Mouse (Mus musculus): ENCODE measurements at regions not wholly inside any gene's neighbourhood (a gene's known extent, or its start where the extent isn't known, plus 50 kb on each side); places are given as distances from the start of the nearest gene placed in this dataset.
A peak's percentile ranks its signal among the peaks of the same experiment; 100 is the strongest.

GRCm38 (mm10) chr3:58231746-58232145 is 182.8 kb upstream of the Tsc22d2 start:
- Histone ChIP-seq H3K9me3 (ENCODE audit: control insufficient read depth, low read length) (no peaks in the 10 kb centered on the region), H3K36me3 (ENCODE audit: control insufficient read depth, insufficient read depth, low read length) (no peaks in the 10 kb centered on the region), H3K4me3 (ENCODE audit: low read depth, low read length) (no peak overlapping the region), H3K4me1 (ENCODE audit: control insufficient read depth, insufficient read depth, low read length) (no peaks in the 10 kb centered on the region), H3K9ac (ENCODE audit: low read length) (no peak overlapping the region), H3K4me2 (ENCODE audit: low read depth) (no peak overlapping the region), H3K27me3 (ENCODE audit: control insufficient read depth, insufficient read depth, low read length) (no peaks in the 10 kb centered on the region), H3K27ac (ENCODE audit: low read depth, low read length) (no peak overlapping the region)
- ATAC-seq (ENCODE audit: insufficient read depth, low FRiP score, low TSS enrichment) (no peak), DNase-seq (ENCODE audit: low spot score) (no peak)
- 75% methylated on average over 2 of the region's 2 CpGs for WGBS

- Histone ChIP-seq H3K27me3 (ENCODE audit: control insufficient read depth, insufficient read depth, low read length) (no peaks in the 10 kb centered on the region), H3K36me3 (ENCODE audit: control insufficient read depth, insufficient read depth, low read length) (no peaks in the 10 kb centered on the region), H3K9me3 (ENCODE audit: control insufficient read depth, low read length) (no peaks in the 10 kb centered on the region), H3K4me1 (ENCODE audit: control insufficient read depth, insufficient read depth, low read length) (no peaks in the 10 kb centered on the region), H3K4me3 (ENCODE audit: low read depth, low read length) (no peak overlapping the region), H3K9ac (ENCODE audit: low read length) (no peak overlapping the region), H3K27ac (ENCODE audit: low read depth, low read length) (no peak overlapping the region), H3K4me2 (ENCODE audit: low read depth) (no peak overlapping the region)
- no peak for ATAC-seq (ENCODE audit: insufficient read depth, low FRiP score, low TSS enrichment)
- WGBS: 78% methylated on average over 2 of the region's 2 CpGs
- DNase-seq (ENCODE audit: low spot score): no peak
Observed at GRCm38 (mm10) chr3:58233296-58233695, 181.2 kb upstream of the Tsc22d2 start.

GRCm38 (mm10) chr3:58234846-58235630 is 179.5 kb upstream of the Tsc22d2 start:
- Histone ChIP-seq H3K9me3 (ENCODE audit: control insufficient read depth, low read length) (no peaks in the 10 kb centered on the region), H3K4me3 (ENCODE audit: low read depth, low read length) (no peak overlapping the region), H3K36me3 (ENCODE audit: control insufficient read depth, insufficient read depth, low read length) (no peaks in the 10 kb centered on the region), H3K27me3 (ENCODE audit: control insufficient read depth, insufficient read depth, low read length) (no peaks in the 10 kb centered on the region), H3K4me1 (ENCODE audit: control insufficient read depth, insufficient read depth, low read length) (no peaks in the 10 kb centered on the region), H3K9ac (ENCODE audit: low read length) (no peak overlapping the region), H3K27ac (ENCODE audit: low read depth, low read length) (no peak overlapping the region), H3K4me2 (ENCODE audit: low read depth) (no peak overlapping the region)
- DNase-seq (ENCODE audit: low spot score) (no peak), ATAC-seq (ENCODE audit: insufficient read depth, low FRiP score, low TSS enrichment) (no peak)
- 91% methylated on average over 6 of the region's 6 CpGs for WGBS

DNA sequence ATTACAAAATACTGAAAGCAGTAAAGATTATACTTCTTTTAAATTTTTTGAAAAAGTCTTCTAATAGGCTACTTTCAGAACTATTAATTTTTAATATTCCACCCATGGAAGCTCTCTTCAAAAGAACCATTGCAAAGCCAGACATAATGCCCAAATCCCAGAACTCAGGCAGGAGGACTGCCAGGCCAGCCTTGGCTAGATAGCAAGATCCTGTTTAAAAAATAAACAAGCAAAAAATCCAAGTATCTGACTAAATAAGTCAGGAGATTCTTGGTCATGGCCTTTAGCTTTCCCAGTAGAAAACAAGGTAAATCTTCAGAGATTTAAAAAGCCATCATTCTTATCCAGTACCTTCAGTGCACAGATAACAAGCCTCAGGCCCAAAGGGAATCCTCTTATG is 176.4 kb upstream of the Tsc22d2 start:
- ATAC-seq (ENCODE audit: insufficient read depth, low FRiP score, low TSS enrichment): no peak
- H3K4me2 ChIP-seq (ENCODE audit: low read depth): no peak overlapping the region
- H3K27ac ChIP-seq (ENCODE audit: low read depth, low read length): no peak overlapping the region
- H3K9ac ChIP-seq (ENCODE audit: low read length): no peak overlapping the region
- no peak overlapping the region for H3K4me3 ChIP-seq (ENCODE audit: low read depth, low read length)
- H3K36me3 ChIP-seq (ENCODE audit: control insufficient read depth, insufficient read depth, low read length): no peaks in the 10 kb centered on the region
- no peak for DNase-seq (ENCODE audit: low spot score)
- H3K27me3 ChIP-seq (ENCODE audit: control insufficient read depth, insufficient read depth, low read length): no peaks in the 10 kb centered on the region
- no peaks in the 10 kb centered on the region for H3K9me3 ChIP-seq (ENCODE audit: control insufficient read depth, low read length)
- H3K4me1 ChIP-seq (ENCODE audit: control insufficient read depth, insufficient read depth, low read length): no peaks in the 10 kb centered on the region

- Histone ChIP-seq H3K4me3 (ENCODE audit: low read depth, low read length) (no peak overlapping the region), H3K4me2 (ENCODE audit: low read depth) (no peak overlapping the region), H3K27ac (ENCODE audit: low read depth, low read length) (no peak overlapping the region), H3K4me1 (ENCODE audit: control insufficient read depth, insufficient read depth, low read length) (no peaks in the 10 kb centered on the region), H3K27me3 (ENCODE audit: control insufficient read depth, insufficient read depth, low read length) (no peaks in the 10 kb centered on the region), H3K9ac (ENCODE audit: low read length) (no peak overlapping the region), H3K36me3 (ENCODE audit: control insufficient read depth, insufficient read depth, low read length) (no peaks in the 10 kb centered on the region), H3K9me3 (ENCODE audit: control insufficient read depth, low read length) (no peaks in the 10 kb centered on the region)
- no peak for ATAC-seq (ENCODE audit: insufficient read depth, low FRiP score, low TSS enrichment)
- 80% methylated on average over 4 of the region's 4 CpGs for WGBS
- no peak for DNase-seq (ENCODE audit: low spot score)
Observed at GRCm38 (mm10) chr3:58240775-58241174, 173.7 kb upstream of the Tsc22d2 start.

DNA sequence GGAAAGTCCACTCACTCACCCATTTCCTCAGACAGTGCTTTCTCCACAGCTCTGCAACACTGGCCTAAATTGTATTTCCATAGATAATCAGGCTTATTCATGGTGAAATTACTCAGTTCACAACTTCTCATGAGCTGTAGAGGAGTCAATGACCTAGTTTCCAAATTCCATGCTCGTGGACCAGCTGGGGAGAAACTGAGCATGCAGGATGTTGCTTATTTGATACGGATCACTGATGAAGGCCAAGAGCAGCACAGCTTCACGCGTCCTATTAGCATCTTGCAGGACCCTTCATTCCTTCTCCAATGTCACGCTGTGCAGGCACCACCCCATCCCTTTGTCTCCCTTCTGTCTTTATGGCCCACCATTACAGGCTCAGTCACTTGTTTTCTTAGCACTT is 169.2 kb upstream of the Tsc22d2 start:
- 3% methylated on average over 5 of the region's 5 CpGs for WGBS
- no peak overlapping the region for H3K9ac ChIP-seq (ENCODE audit: low read length)
- no peaks in the 10 kb centered on the region for H3K4me1 ChIP-seq (ENCODE audit: control insufficient read depth, insufficient read depth, low read length)
- peak; percentile 76; the same call in 1 of the 2 replicates for ATAC-seq (ENCODE audit: insufficient read depth, low FRiP score, low TSS enrichment)
- DNase-seq (ENCODE audit: low spot score): peak; percentile 29
- H3K4me2 ChIP-seq (ENCODE audit: low read depth): no peak overlapping the region
- no peaks in the 10 kb centered on the region for H3K27me3 ChIP-seq (ENCODE audit: control insufficient read depth, insufficient read depth, low read length)
- no peak overlapping the region for H3K4me3 ChIP-seq (ENCODE audit: low read depth, low read length)
- H3K27ac ChIP-seq (ENCODE audit: low read depth, low read length): no peak overlapping the region
- no peaks in the 10 kb centered on the region for H3K9me3 ChIP-seq (ENCODE audit: control insufficient read depth, low read length)
- H3K36me3 ChIP-seq (ENCODE audit: control insufficient read depth, insufficient read depth, low read length): no peaks in the 10 kb centered on the region

- no peak overlapping the region for H3K27ac ChIP-seq (ENCODE audit: low read depth, low read length)
- WGBS: 84% methylated on average over 2 of the region's 2 CpGs
- H3K9ac ChIP-seq (ENCODE audit: low read length): no peak overlapping the region
- no peak for DNase-seq (ENCODE audit: low spot score)
- H3K4me1 ChIP-seq (ENCODE audit: control insufficient read depth, insufficient read depth, low read length): no peaks in the 10 kb centered on the region
- ATAC-seq (ENCODE audit: insufficient read depth, low FRiP score, low TSS enrichment): no peak
- no peak overlapping the region for H3K4me2 ChIP-seq (ENCODE audit: low read depth)
- H3K36me3 ChIP-seq (ENCODE audit: control insufficient read depth, insufficient read depth, low read length): no peaks in the 10 kb centered on the region
- H3K9me3 ChIP-seq (ENCODE audit: control insufficient read depth, low read length): no peaks in the 10 kb centered on the region
- H3K4me3 ChIP-seq (ENCODE audit: low read depth, low read length): no peak overlapping the region
- no peaks in the 10 kb centered on the region for H3K27me3 ChIP-seq (ENCODE audit: control insufficient read depth, insufficient read depth, low read length)
Observed at GRCm38 (mm10) chr3:58247989-58248388, 166.5 kb upstream of the Tsc22d2 start.

DNA sequence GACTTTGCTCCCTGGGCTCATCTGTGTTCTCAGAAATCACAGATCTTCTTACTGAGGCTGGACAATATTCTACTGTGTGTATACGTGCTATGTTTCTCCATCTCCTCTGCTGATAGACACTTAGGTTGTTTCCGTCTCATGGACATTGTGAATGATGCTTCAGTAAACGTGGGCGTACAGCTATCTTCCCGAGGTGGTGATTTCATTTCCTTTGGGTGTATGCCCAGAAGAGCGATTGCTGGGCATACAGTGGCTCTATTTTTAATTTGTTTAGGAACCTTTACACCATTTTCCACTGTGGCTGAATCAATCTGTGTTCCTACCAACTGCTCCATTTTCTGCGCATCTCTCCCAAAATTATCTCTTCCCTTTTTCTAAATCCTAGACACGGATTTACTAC is 160.6 kb upstream of the Tsc22d2 start:
- Histone ChIP-seq H3K4me1 (ENCODE audit: control insufficient read depth, insufficient read depth, low read length) (no peaks in the 10 kb centered on the region), H3K27ac (ENCODE audit: low read depth, low read length) (no peak overlapping the region), H3K4me2 (ENCODE audit: low read depth) (no peak overlapping the region), H3K9me3 (ENCODE audit: control insufficient read depth, low read length) (no peaks in the 10 kb centered on the region), H3K4me3 (ENCODE audit: low read depth, low read length) (no peak overlapping the region), H3K27me3 (ENCODE audit: control insufficient read depth, insufficient read depth, low read length) (no peaks in the 10 kb centered on the region), H3K36me3 (ENCODE audit: control insufficient read depth, insufficient read depth, low read length) (no peaks in the 10 kb centered on the region), H3K9ac (ENCODE audit: low read length) (no peak overlapping the region)
- 92% methylated on average over 8 of the region's 8 CpGs for WGBS
- no peak for DNase-seq (ENCODE audit: low spot score)
- no peak for ATAC-seq (ENCODE audit: insufficient read depth, low FRiP score, low TSS enrichment)

GRCm38 (mm10) chr3:58267606-58268325 is 146.7 kb upstream of the Tsc22d2 start:
- ATAC-seq (ENCODE audit: insufficient read depth, low FRiP score, low TSS enrichment) (no peak), DNase-seq (ENCODE audit: low spot score) (no peak)
- Histone ChIP-seq H3K9ac (ENCODE audit: low read length) (no peak overlapping the region), H3K27me3 (ENCODE audit: control insufficient read depth, insufficient read depth, low read length) (no peaks in the 10 kb centered on the region), H3K4me1 (ENCODE audit: control insufficient read depth, insufficient read depth, low read length) (no peaks in the 10 kb centered on the region), H3K36me3 (ENCODE audit: control insufficient read depth, insufficient read depth, low read length) (no peaks in the 10 kb centered on the region), H3K4me2 (ENCODE audit: low read depth) (no peak overlapping the region), H3K27ac (ENCODE audit: low read depth, low read length) (no peak overlapping the region), H3K4me3 (ENCODE audit: low read depth, low read length) (no peak overlapping the region), H3K9me3 (ENCODE audit: control insufficient read depth, low read length) (no peaks in the 10 kb centered on the region)
- WGBS: 86% methylated on average over 14 of the region's 14 CpGs

All from neural tube, embryonic 11.5 days (tissue).